Mouse (Mus musculus) spleen, postnatal 36 days (tissue): ENCODE data around the gene Ppcs.
A peak's percentile ranks its signal among the peaks of the same experiment; 100 is the strongest.

ENCODE experiments used
- DNase-seq, 2 experiments: peaks; one replicate each; pipeline ENCODE4 v3.0.0; 2022; ENCODE audit warnings: low spot score in 2 of 2, mixed read lengths in 1 of 2

The Ppcs gene

GRCm38 (mm10) chr4:119417894-119418293, 4.3 kb downstream of the Ppcs start:
- peak in 1 of 2 experiments; percentile 6 for DNase-seq

DNA sequence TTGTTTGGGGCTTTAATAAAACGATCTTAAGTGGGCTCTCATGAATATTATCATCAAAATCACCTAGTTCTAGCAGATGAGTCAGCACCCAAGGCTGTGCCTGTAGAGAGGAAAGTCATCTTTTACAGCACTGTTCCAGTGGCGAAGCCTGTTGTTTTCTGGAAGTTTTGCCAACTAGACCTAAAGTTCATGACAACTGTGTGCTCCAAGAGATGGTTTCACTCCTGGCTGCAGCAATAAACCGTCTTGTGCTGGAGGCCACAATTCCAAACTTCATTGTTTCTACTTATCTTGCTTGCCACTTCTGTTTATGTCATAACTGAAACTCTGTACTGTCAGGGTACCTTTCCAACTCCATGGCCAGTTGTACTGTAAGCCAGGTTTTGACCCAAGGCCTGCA, 5.0 kb downstream of the Ppcs start:
- no peak for DNase-seq

DNA sequence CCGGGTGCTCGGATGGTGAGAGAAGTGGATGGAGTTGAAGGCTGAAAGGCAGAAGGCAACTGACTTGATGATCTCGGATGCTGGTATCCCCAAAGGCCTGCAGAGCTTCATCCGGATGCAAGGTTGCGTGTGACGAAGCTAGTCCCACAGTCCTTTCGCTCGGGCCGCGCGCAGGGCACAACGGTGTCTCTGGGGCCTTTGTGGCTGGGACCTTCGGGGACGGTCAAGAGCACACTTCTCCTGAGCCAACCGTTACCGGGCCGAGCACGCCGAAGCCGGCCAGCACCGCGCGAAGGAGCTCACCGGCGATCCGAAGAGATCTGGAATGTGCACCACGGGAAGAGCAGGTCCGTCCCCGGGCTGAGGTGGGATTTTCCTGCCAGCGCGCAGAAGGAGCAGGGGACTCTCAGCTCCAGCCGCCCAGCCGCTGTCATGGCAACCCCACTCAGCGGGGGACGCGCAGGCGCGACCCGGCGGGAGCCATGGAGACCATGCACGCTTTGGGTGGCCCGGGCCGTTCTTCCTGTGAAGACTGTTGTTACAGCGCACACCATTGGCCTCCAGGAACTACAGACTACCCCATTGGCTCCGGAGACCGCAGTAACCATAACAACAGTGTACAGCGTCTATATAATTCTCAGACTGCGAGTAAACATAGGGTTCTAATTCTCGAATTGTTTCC, 7.0 kb downstream of the Ppcs start, which contains the start of gene Ccdc30:
Gene Ccdc30, minus strand, starts transcription at position 450 of the 682 bp plus-strand sequence.
- DNase-seq = peak; percentile 84

DNA sequence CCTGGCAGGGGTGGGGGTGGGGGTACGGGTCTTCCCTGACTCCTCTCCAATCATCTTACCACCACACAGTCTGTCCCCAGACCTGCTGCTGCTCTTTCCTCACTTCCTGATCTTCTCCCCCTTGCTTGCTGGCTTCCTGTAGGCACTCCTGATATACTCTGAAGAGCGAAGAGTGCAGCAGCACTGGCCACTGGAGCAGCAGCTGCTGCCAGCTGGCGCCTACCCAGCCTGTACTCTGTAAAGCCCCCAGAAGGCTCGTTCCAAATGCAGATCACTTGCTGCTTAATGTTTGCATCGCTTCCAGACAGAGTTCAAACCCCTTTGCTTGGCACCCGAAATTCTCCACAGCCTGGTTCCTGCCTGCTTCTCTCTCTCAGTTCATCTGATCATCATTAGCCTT, 9.4 kb downstream of the Ppcs start:
- no peak for DNase-seq

DNA sequence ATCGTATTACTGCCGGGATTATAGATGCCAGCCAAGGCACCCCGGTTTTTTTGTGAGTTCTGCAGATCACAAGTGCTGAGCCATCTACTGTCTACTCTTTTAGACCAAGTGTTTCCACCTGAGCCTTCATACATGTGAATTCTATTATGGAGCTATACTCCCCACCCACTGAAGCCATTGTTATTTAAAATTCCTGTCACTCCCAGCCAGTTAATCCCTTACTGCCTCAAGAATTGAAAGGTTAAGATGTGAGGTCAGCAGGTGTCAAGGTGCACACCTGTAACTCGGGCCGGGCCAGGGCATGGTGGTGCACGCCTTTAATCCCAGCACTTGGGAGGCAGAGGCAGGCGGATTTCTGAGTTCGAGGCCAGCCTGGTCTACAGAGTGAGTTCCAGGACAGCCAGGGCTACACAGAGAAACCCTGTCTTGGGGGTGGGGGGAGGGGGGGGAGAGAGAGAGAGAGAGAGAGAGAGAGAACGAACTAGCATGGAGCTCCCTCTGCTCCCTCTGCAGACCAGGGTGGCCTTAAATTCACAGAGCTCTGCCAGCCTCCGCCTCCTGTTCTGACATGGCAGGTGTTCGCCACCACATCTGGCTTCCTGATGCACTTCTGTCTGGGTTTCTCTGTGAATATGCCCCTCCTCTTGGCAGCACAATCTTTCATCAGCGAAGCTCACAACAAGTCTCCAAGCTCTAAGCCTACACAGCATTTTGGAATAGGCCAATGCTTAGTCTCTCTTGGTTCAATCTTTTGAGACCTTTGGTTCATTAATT, 10.2 kb downstream of the Ppcs start:
- DNase-seq = no peak

- DNase-seq = no peak
Observed at GRCm38 (mm10) chr4:119403431-119403830, 18.8 kb downstream of the Ppcs start.

GRCm38 (mm10) chr4:119400896-119401295, 21.3 kb downstream of the Ppcs start:
- no peak for DNase-seq

DNA sequence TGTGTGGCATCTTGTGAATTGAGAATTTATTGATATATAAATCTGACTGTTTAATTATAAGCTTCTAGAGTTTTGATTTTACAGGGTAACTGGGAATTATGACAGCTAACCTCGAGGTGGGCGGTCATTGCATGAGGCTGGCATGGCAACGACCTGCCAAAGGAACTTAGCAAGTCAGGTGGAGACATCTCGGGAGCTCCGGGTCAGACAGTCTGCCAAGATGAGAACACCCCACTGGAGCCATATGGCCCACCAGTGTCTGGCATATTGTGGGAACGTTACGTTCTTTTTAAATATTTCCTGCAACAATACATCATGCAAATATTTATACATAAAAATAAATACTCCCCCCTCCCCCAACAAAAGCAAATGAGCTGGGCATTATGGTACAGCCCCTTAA, 23.5 kb downstream of the Ppcs start:
- DNase-seq = no peak

GRCm38 (mm10) chr4:119390369-119390768, 31.9 kb downstream of the Ppcs start:
- peak in 1 of 2 experiments; percentile 4 for DNase-seq

DNA sequence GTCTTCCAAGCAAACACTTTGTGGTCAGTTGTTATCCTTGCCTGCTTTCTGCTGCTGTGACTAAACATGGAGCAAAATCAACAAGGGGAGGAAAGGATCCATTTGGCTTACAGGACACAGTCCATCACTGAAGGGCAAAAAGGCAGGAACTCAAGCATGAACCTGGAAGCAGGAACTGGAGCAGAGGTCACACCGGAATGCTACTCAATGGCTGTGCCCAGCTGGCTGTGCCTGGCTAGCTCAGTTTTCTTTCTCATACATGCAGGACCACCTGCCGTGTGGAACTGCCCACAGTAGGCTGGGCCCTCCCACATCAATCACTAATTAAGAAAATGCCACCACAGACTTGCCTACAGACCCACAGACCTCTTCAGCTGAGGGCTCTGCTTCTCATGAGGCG, 33.0 kb downstream of the Ppcs start:
- DNase-seq = no peak

DNA sequence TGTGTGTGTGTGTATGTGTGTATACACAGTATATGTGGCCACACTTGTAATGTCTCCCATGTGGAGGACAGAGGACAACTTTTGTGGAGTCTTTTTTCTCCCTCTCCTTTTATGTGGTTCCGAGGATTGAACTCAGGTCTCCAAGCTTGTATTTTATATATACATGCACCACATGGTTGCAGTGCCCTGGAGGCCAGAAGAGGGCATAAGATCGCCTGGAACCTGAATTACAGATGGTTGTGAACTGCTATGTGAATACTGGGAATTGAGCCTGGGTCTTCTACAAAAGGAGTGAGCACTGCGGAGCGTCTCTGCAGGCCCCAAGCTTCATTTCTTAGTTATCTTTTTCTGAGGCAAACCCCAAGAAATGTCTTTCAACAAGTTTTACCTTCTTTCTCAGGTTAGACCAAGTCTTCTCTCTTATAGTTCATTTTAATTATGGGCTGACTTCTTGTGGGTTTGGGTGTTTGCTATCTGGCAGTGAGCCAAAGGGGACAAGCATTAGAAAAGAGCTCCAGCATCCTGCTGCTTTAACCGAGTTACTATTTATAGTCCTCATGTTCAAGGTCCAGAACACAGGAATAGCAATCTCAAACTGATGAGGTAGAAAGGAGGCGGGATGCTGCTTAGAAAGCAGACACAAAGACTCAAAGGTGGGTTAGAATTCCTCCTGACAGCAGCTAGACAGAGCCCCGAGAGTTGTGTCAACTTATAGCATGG, 40.6 kb downstream of the Ppcs start:
- no peak for DNase-seq

DNA sequence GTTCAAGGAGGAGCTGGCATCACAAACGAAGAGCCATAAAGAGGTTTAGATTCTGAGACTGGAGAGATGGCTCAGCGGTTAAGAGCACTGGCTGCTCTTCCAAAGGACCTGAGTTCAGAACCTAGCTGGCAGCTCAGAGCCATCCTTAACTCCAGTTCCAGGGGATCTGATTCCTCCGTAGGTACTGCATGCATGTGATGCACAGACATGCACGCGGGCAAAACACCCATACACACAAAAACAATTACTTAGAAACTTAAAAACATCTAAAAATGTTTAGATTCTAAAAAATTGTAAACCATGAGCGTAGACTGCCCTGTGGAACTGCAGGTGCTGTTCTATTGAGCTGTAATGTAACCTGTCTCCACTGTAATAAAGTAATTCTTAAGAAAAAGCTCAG, 52.8 kb downstream of the Ppcs start:
- DNase-seq = no peak
